Mouse (Mus musculus): Measurements from ENCODE around the gene Sv2a. TPM values are rescaled to one million over a fixed set of nuclear protein-coding genes. Genes with fewer than 3 reads are reported as not detected.

Gene Sv2a
- polyA plus RNA-seq (2015; fragmentation: Nextera tagmentation; extraction: Ambion mirVana), result 0.71 and 0.97 TPM in 2 replicates

DNA sequence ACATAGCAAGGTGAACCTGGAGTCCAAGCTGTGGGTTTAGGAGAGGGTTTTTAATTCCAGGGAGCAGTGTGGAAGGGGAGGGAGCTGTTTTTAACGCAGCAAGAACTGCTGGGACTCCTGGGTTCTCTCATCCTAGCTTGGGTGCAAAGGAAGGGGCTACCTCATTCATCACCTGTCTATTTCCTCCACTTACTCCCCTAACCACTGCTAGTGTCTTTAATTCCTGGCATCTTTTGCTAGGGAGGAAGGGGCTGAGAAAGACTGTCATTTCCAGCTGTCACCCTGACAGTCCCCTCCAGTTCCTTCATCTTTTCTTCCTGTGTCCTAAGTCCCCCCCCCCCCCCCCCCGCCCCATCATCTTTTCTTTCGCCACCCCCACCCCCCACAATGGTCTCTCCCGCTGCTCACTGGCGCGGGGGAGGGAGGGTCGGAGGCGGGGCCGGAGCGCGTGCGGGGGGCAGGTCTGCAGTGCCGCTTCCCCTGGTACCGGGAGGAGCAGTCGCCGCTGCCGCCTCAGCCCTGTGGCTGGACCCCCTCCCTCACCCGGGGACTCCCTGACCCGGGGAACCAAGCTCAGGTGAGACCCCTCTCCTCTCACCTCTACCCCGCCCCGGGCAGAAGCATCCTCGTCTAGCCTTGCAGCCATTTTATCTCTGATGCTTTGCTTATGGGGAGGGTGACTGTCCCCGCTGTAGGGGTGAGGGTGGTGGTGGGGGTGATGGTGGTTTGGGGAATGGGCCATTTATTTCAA is at the start of gene Sv2a:
Gene Sv2a, plus strand, starts transcription at position 425 of the 751 bp plus-strand sequence.

DNA sequence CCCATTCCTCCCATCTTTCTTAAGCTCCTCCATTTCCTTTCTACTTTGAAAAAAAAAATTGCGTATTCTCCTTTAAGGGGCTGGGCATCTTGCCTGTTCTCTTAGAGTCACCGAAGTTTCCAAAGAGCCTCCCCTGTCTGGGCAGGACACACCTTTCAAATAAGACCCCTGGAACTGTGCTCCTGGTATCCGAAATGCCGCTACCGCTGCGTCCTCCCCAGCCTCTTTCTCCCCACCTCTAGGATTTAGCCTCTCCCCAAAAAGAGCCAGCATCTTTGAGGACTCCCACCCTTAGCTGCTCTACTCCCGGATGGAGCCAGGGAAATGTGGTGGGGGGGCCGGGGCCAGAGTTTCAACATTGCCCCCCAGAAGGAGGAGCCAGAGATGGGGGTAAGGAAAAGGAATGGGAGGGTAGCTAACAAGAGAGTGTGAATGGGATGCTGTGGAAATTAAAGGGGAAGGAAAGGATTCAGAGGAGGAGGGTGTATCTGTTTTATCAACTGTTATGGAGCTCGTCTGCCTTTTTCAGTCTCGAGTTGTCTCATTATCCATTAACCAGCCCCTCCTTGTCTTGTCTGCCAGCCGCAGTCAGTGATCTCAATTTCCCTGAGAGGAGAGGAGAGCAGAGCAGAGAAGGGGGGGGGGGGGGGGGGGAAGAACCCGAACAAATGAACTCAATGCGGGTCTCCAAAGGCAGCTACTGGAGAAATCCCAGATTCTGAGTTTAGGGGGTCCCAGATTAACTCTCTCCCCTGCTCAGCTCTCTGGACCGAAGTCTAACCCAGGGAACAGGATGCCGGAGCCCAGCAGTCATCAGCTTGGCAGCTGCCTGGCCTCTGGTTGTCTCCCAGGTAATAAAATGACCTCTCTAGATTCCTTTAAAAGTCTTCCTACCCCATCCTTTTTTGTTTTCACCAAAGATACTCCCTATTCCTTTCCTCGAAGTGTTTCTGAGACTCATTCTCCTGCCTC is 18.8 kb upstream of the Sv2a start, which contains the start of gene Mtmr11:
Gene Mtmr11, plus strand, starts transcription at position 136 of the 972 bp plus-strand sequence.

DNA sequence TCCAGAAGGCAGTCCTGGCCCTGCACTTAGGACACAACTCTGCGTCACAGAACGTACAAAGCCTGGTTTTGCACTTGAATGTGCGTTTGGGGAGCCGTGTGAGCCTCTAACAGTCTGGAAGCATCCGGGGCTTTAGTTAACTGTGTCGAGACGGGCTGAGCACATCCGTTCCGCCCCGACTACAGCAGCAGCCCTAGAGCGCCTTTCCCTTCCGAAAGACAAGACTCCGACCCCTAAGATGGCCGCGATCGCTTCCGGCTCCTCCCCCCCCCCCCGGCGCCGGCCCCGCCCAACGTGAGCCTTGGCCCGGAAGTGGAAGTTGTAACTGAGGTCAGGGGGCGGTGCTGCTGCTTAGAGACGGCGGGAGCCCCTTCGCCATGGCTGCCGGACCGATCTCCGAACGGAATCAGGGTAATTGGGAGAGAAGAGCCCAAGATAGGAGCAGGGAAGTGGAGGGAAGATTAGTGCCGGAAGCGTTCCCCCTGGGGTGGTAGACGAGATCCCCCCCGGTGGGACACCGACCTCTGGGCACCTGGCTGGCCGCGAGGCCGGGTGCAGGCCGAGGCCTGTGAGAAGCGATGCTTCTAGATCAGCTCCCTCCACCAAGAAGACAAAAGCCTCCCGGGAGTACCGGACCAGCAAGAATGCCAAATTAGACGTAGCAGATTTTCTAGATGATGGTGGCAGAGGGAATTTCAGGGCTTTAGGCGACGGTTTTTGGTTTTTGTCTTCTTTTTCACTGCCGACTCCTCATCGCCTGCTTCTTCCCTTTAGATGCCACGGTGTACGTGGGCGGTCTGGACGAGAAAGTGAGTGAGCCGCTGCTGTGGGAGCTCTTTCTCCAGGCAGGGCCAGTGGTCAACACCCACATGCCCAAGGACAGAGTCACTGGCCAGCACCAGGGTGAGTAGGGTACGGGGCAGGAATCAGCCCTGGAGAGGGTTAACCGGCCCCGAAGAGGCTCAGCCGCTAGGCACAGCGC is 8.5 kb upstream of the Sv2a start, which contains the start of gene Sf3b4:
Gene Sf3b4, plus strand, starts transcription at position 136 of the 982 bp plus-strand sequence.

DNA sequence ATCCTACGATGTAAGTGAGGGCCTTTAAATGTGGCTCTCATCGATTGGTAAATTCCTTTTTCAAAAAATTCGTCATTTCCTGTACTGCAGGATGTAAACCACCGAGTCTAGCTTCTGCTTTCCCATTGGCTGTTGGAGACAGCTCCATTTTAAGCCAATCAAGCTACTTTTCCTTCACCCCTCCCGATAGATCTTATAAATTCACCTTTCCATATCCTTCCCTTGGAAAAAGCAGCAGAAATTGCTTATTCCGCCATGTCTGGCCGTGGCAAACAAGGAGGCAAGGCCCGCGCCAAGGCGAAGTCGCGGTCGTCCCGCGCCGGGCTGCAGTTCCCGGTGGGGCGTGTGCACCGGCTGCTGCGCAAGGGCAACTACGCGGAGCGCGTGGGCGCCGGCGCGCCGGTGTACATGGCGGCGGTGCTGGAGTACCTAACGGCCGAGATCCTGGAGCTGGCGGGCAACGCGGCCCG is 38.7 kb downstream of the Sv2a start, which contains the start of the genes Bola1 and Hist2h2ab:
Gene Bola1, minus strand, starts transcription at position 49 of the 470 bp plus-strand sequence.
Gene Hist2h2ab, plus strand, starts transcription at position 205 of the 470 bp plus-strand sequence.

DNA sequence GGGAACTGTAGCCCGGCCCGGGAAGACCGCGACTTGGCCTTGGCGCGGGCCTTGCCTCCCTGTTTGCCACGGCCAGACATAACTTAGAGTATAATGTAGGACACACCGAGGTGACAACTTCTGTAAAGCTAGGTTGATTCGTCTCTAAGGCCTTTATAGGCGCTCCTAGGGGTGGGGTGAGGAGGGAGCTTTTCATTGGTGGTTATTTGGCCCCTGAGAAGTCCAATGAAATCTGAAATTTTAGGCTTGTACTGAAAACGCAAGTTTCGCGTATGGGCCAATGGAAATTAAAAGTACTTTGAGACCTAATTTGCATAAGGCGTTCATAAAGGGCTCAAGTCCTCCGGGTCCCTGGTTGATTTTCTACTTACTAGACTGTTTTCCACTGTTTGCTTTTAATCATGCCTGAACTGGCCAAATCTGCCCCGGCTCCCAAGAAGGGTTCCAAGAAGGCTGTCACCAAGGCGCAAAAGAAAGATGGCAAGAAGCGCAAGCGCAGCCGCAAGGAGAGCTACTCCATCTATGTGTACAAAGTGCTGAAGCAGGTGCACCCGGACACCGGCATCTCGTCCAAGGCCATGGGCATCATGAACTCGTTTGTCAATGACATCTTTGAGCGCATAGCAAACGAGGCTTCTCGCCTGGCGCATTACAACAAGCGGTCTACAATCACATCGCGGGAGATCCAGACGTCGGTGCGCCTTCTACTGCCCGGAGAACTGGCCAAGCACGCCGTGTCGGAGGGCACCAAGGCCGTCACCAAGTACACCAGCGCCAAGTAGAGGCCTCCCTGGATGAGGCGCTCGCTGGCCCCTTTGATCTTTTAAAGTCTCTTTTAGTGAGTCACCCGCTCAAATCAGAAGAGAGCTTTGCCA is 40.1 kb downstream of the Sv2a start, which contains the start of the genes Hist2h2ac and Hist2h2be:
Gene Hist2h2ac, minus strand, starts transcription at position 116 of the 875 bp plus-strand sequence.
Gene Hist2h2be, plus strand, starts transcription at position 355 of the 875 bp plus-strand sequence.

DNA sequence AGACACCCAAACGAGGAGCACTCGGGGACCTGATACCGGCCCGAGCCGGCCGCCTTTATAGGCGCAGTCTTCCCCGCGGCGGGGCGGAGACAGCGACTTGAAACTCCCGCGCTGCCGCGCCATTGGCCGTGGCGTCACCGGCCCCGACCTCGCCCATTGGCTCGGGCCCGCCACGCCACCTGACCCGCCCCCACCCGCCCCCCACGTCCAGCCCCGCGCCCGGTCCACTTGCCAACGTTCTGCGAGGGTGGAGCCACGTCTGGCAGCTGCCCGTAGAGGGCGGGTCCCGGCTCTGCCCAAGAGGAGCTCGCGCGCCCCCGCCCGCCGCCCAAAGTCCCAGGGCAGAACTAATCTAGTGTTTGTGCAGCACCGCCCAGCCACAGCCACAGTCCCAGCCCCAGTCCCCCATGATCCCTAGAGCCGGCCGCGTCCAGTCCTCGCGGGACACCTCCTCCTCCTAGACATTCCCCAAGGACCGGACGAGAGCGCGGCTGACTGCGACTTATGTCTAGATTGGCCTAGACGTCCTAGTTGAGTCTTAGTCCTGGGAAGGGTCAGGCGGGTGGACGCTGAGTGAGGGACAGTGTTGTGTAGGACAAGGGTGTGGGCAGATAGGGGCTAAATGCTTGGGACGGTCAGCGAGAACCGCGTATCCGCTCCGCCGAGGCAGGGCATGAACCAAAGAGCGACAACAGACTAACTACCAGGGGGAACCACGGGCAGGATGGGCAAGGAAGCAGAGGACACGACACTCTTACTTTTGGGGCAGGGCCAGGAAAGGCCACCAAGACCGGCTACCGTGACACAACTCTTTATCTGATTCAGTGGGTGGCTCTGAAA is 58.2 kb downstream of the Sv2a start, which contains the start of gene Hist2h3c2:
Gene Hist2h3c2, minus strand, starts transcription at position 174 of the 840 bp plus-strand sequence.

DNA sequence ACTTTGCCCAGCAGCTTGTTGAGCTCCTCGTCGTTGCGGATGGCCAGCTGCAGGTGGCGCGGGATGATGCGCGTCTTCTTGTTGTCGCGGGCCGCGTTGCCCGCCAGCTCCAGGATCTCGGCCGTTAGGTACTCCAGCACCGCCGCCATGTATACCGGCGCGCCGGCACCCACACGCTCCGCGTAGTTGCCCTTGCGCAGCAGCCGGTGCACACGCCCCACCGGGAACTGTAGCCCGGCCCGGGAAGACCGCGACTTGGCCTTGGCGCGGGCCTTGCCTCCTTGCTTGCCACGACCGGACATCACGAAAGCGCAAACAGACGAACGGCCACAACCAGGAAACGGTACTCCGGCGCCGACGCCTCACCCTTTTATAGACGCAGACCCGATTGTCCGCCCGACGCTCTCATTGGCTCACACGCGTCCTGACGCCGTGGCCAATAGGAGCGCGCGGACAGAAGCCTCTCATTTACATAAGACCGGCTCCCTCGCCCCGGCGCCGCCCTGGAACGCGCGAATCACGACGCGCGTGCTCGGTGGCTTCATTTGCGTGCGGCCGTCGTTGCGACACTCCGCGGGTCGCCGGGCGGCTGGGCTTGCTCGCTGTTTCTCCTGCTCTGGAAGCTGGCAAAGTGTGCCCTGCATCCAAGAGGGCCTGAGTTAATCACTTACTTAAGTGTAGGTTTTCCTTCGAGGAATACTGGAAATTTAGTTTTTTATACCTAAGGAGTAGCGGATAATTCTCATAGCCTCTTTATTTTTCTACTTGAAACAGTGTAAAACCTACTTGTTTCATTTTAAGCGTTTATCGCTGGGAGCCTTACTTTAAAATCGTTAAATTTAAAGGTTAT is 59.2 kb downstream of the Sv2a start, which contains the start of gene Hist2h2aa2:
Gene Hist2h2aa2, minus strand, starts transcription at position 328 of the 850 bp plus-strand sequence.

Small RNA genes within 50 kb of the gene (microRNA-seq; reads per million reads assigned to microRNA genes)
- 0 to 0.10 reads per million in 2 experiments for gene Gm44492
- 0 reads per million in 2 experiments for gene Gm47311

Other genes with a start within 250 kb of the Sv2a start
- 77.5 and 80.0 TPM in 2 replicates for gene Plekho1, start 185.2 kb upstream of the Sv2a start, polyA plus RNA-seq (2015; fragmentation: Nextera tagmentation; extraction: Ambion mirVana)
- 26.6 and 29.7 TPM in 2 replicates for gene Vps45, start 122.7 kb upstream of the Sv2a start, polyA plus RNA-seq (2015; fragmentation: Nextera tagmentation; extraction: Ambion mirVana)
- 20.5 and 21.8 TPM in 2 replicates for gene Otud7b, start 76.6 kb upstream of the Sv2a start, polyA plus RNA-seq (2015; fragmentation: Nextera tagmentation; extraction: Ambion mirVana)
- 8.6 and 10.7 TPM in 2 replicates for gene Mtmr11, start 19.1 kb upstream of the Sv2a start, polyA plus RNA-seq (2015; fragmentation: Nextera tagmentation; extraction: Ambion mirVana)
- gene Sf3b4, start 8.8 kb upstream of the Sv2a start, polyA plus RNA-seq (2015; fragmentation: Nextera tagmentation; extraction: Ambion mirVana), result 39.7 and 47.5 TPM in 2 replicates
- gene Bola1, start 38.6 kb downstream of the Sv2a start, polyA plus RNA-seq (2015; fragmentation: Nextera tagmentation; extraction: Ambion mirVana), result 47.6 and 49.2 TPM in 2 replicates
- 0.63 TPM in 1 of 2 replicates, not detected in the other for gene Hist2h2ab, start 38.7 kb downstream of the Sv2a start, polyA plus RNA-seq (2015; fragmentation: Nextera tagmentation; extraction: Ambion mirVana)
- gene Hist2h2ac, start 39.7 kb downstream of the Sv2a start, polyA plus RNA-seq (2015; fragmentation: Nextera tagmentation; extraction: Ambion mirVana), result 2.5 and 2.6 TPM in 2 replicates
- gene Hist2h2be, start 40.0 kb downstream of the Sv2a start, polyA plus RNA-seq (2015; fragmentation: Nextera tagmentation; extraction: Ambion mirVana), result 1.4 and 1.6 TPM in 2 replicates
- 4.7 and 4.9 TPM in 2 replicates for gene Hist2h3c2, start 58.0 kb downstream of the Sv2a start, polyA plus RNA-seq (2015; fragmentation: Nextera tagmentation; extraction: Ambion mirVana)
- 149 and 171 TPM in 2 replicates for gene Hist2h2aa2, start 59.1 kb downstream of the Sv2a start, polyA plus RNA-seq (2015; fragmentation: Nextera tagmentation; extraction: Ambion mirVana)
- gene Hist2h2aa1, start 64.3 kb downstream of the Sv2a start, polyA plus RNA-seq (2015; fragmentation: Nextera tagmentation; extraction: Ambion mirVana), result 42.9 and 46.5 TPM in 2 replicates
- 0.76 TPM in 1 of 2 replicates, not detected in the other for gene Hist2h3c1, start 65.5 kb downstream of the Sv2a start, polyA plus RNA-seq (2015; fragmentation: Nextera tagmentation; extraction: Ambion mirVana)
- gene Hist2h4, start 82.2 kb downstream of the Sv2a start, polyA plus RNA-seq (2015; fragmentation: Nextera tagmentation; extraction: Ambion mirVana), result 2.2 and 6.7 TPM in 2 replicates
- gene Hist2h3b, start 87.5 kb downstream of the Sv2a start, polyA plus RNA-seq (2015; fragmentation: Nextera tagmentation; extraction: Ambion mirVana), result 10.9 and 17.3 TPM in 2 replicates
- 3.3 and 4.0 TPM in 2 replicates for gene Hist2h2bb, start 88.6 kb downstream of the Sv2a start, polyA plus RNA-seq (2015; fragmentation: Nextera tagmentation; extraction: Ambion mirVana)
- 3.3 and 4.7 TPM in 2 replicates for gene Fcgr1, start 112.8 kb downstream of the Sv2a start, polyA plus RNA-seq (2015; fragmentation: Nextera tagmentation; extraction: Ambion mirVana)

Data from skeletal muscle tissue, postnatal 0 days (tissue).